Mouse (Mus musculus): ENCODE measurements at regions not wholly inside any gene's neighbourhood (a gene's known extent, or its start where the extent isn't known, plus 50 kb on each side); places are given as distances from the start of the nearest gene placed in this dataset.

- no peak for TF ChIP-seq EP300 (IDR thresholded peaks at IDR 0.05)
- no peak for TF ChIP-seq CTCF (IDR thresholded peaks at IDR 0.05)
These were observed 211.2 kb downstream of the Nfkbiz start for GRCm38 (mm10) chr16:55627531-55627930.
